Mouse (Mus musculus): Measurements from ENCODE around the gene Avpr1a. TPM values are rescaled to one million over a fixed set of nuclear protein-coding genes. Genes with fewer than 3 reads are reported as not detected.

The Avpr1a gene
- total and polyA plus RNA-seq, 3 experiments: 0.90 to 2.2 (median 1.4) TPM

GRCm38 (mm10) chr10:122432690-122433089 lies 15.6 kb upstream of the Avpr1a start:
- H3K79me2 ChIP-seq (replicated peaks; ENCODE audit: control insufficient read depth, insufficient read depth, low read length): no peaks in the 10 kb centered on the region
- 61% methylated on average over 4 of the region's 4 CpGs for WGBS
- H3K36me3 ChIP-seq (ENCODE audit: control insufficient read depth, insufficient read depth, low read length): no peaks in the 10 kb centered on the region
- intact Hi-C loops (cut with DNase I): no loop called here
- H3K4me3 ChIP-seq: no peak overlapping the region
- no peak for TF ChIP-seq POLR2A (IDR thresholded peaks at IDR 0.05; ENCODE audit: insufficient read depth, low read depth, low read length)
- TF ChIP-seq EP300 (IDR thresholded peaks at IDR 0.05; ENCODE audit: insufficient read depth, low read depth, low read length): no peak
- no peak for TF ChIP-seq CTCF (IDR thresholded peaks at IDR 0.05)
- no peaks in the 10 kb centered on the region for H3K4me1 ChIP-seq (ENCODE audit: control insufficient read depth, insufficient read depth, low read length)
- no peaks in the 10 kb centered on the region for H3K27me3 ChIP-seq (ENCODE audit: control insufficient read depth, insufficient read depth, low read length)
- DNase-seq: no peak
- H3K9ac ChIP-seq (ENCODE audit: low read depth, low read length): no peak overlapping the region
- H3K27ac ChIP-seq: no peak overlapping the region

DNA sequence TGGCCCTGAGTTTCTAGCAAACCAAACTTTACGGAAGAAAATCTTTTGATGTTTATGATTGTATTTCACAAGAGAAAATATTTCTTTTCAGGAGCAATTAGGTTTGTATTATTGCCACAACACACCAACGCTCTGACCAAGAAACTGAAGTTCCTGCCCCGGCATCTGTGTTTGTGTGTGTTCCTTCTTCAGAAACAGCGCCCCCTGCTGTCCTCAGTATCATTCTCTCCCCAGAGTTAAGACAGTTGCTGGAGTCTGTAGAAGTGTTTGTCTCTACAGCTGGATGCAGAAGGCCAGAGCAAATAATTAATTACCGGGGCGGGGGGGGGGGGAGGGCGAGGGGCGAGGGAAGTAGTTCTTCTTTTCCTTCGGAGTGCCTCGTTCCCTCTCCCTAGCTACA lies 1.0 kb upstream of the Avpr1a start:
- H3K27ac ChIP-seq: no peak overlapping the region
- no peak overlapping the region for H3K4me3 ChIP-seq
- no peaks in the 10 kb centered on the region for H3K36me3 ChIP-seq (ENCODE audit: control insufficient read depth, insufficient read depth, low read length)
- no peak for TF ChIP-seq EP300 (IDR thresholded peaks at IDR 0.05; ENCODE audit: insufficient read depth, low read depth, low read length)
- peak; percentile 64 for TF ChIP-seq CTCF (IDR thresholded peaks at IDR 0.05)
- H3K79me2 ChIP-seq (replicated peaks; ENCODE audit: control insufficient read depth, insufficient read depth, low read length): no peaks in the 10 kb centered on the region
- WGBS: 21% methylated on average over 10 of the region's 10 CpGs
- intact Hi-C loops (cut with DNase I): loop anchor here (5.0 to 10.0 kb wide), 4 partner anchors 80 to 340 kb away; no protein-coding TSS in a partner anchor
- no peaks in the 10 kb centered on the region; the same call in 1 of the 2 replicates for H3K4me1 ChIP-seq (ENCODE audit: control insufficient read depth, insufficient read depth, low read length)
- peaks cover 13% of the 10 kb centered on the region for H3K27me3 ChIP-seq (ENCODE audit: control insufficient read depth, insufficient read depth, low read length)
- H3K9ac ChIP-seq (ENCODE audit: low read depth, low read length): no peak overlapping the region
- peak; percentile 54 to 72 for DNase-seq

GRCm38 (mm10) chr10:122448717-122449611 lies 665 bp downstream of the Avpr1a start:
- intact Hi-C loops (cut with DNase I): loop anchor here (5.0 to 10.0 kb wide), 4 partner anchors 78 to 342 kb away; no protein-coding TSS in a partner anchor
- peak overlapping the region; percentile 47 for H3K4me3 ChIP-seq
- H3K36me3 ChIP-seq (ENCODE audit: control insufficient read depth, insufficient read depth, low read length): no peaks in the 10 kb centered on the region
- H3K9ac ChIP-seq (ENCODE audit: low read depth, low read length): peak overlapping the region; percentile 46
- H3K4me1 ChIP-seq (ENCODE audit: control insufficient read depth, insufficient read depth, low read length): peaks cover 1% of the 10 kb centered on the region
- no peaks in the 10 kb centered on the region for H3K79me2 ChIP-seq (replicated peaks; ENCODE audit: control insufficient read depth, insufficient read depth, low read length)
- WGBS: 3% methylated on average over 70 of the region's 70 CpGs
- no peak for TF ChIP-seq POLR2A (IDR thresholded peaks at IDR 0.05; ENCODE audit: insufficient read depth, low read depth, low read length)
- TF ChIP-seq CTCF (IDR thresholded peaks at IDR 0.05): no peak
- TF ChIP-seq EP300 (IDR thresholded peaks at IDR 0.05; ENCODE audit: insufficient read depth, low read depth, low read length): no peak
- H3K27ac ChIP-seq: peak overlapping the region; percentile 31; the same call in 1 of the 2 replicates
- H3K27me3 ChIP-seq (ENCODE audit: control insufficient read depth, insufficient read depth, low read length): peaks cover 13% of the 10 kb centered on the region
- peak; percentile 16 to 51 for DNase-seq

DNA sequence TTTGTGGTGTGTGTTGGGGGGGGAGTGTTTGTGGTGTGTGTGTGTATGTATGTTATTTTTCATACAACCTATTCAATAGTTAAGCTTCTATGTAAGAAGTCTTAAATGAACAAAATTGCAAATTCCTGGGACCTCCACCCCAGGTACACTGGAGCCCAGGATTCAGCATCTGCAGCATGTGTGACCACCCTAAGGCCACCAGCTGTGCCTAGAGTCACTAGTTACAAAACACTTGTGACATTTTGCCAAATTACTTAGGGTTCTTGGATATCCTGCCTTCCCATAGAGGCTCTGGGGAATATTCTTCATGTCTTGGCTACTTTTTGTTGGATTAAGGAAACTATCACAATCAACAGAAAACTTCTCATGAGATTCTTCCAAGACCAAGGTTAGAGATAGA lies 1.6 kb downstream of the Avpr1a start:
- no peak overlapping the region for H3K9ac ChIP-seq (ENCODE audit: low read depth, low read length)
- H3K4me3 ChIP-seq: no peak overlapping the region
- DNase-seq: no peak
- no peaks in the 10 kb centered on the region for H3K79me2 ChIP-seq (replicated peaks; ENCODE audit: control insufficient read depth, insufficient read depth, low read length)
- H3K27ac ChIP-seq: no peak overlapping the region
- H3K4me1 ChIP-seq (ENCODE audit: control insufficient read depth, insufficient read depth, low read length): peaks cover 1% of the 10 kb centered on the region
- no peaks in the 10 kb centered on the region for H3K36me3 ChIP-seq (ENCODE audit: control insufficient read depth, insufficient read depth, low read length)
- peaks cover 13% of the 10 kb centered on the region for H3K27me3 ChIP-seq (ENCODE audit: control insufficient read depth, insufficient read depth, low read length)
- intact Hi-C loops (cut with DNase I): loop anchor here (5.0 to 10.0 kb wide), 4 partner anchors 77 to 343 kb away; no protein-coding TSS in a partner anchor
- TF ChIP-seq POLR2A (IDR thresholded peaks at IDR 0.05; ENCODE audit: insufficient read depth, low read depth, low read length) (no peak), EP300 (IDR thresholded peaks at IDR 0.05; ENCODE audit: insufficient read depth, low read depth, low read length) (no peak), CTCF (IDR thresholded peaks at IDR 0.05) (no peak)

GRCm38 (mm10) chr10:122453466-122453865 lies 5.2 kb downstream of the Avpr1a start:
- no peak for TF ChIP-seq EP300 (IDR thresholded peaks at IDR 0.05; ENCODE audit: insufficient read depth, low read depth, low read length)
- no peak for TF ChIP-seq CTCF (IDR thresholded peaks at IDR 0.05)
- TF ChIP-seq POLR2A (IDR thresholded peaks at IDR 0.05; ENCODE audit: insufficient read depth, low read depth, low read length): no peak
- H3K4me1 ChIP-seq (ENCODE audit: control insufficient read depth, insufficient read depth, low read length): peaks cover 1% of the 10 kb centered on the region
- no peak overlapping the region for H3K4me3 ChIP-seq
- no peak for DNase-seq
- intact Hi-C loops (cut with DNase I): no loop called here
- H3K79me2 ChIP-seq (replicated peaks; ENCODE audit: control insufficient read depth, insufficient read depth, low read length): no peaks in the 10 kb centered on the region
- H3K27me3 ChIP-seq (ENCODE audit: control insufficient read depth, insufficient read depth, low read length): peaks cover 13% of the 10 kb centered on the region
- 30% methylated on average over 3 of the region's 3 CpGs for WGBS
- H3K9ac ChIP-seq (ENCODE audit: low read depth, low read length): no peak overlapping the region
- no peaks in the 10 kb centered on the region for H3K36me3 ChIP-seq (ENCODE audit: control insufficient read depth, insufficient read depth, low read length)
- H3K27ac ChIP-seq: no peak overlapping the region

GRCm38 (mm10) chr10:122455793-122456192 lies 7.5 kb downstream of the Avpr1a start:
- Histone ChIP-seq H3K27ac (no peak overlapping the region), H3K27me3 (ENCODE audit: control insufficient read depth, insufficient read depth, low read length) (0 out of 2 replicates have a peak, but pooled peaks cover 2% of the 10 kb centered on the region), H3K36me3 (ENCODE audit: control insufficient read depth, insufficient read depth, low read length) (no peaks in the 10 kb centered on the region), H3K4me3 (no peak overlapping the region), H3K79me2 (replicated peaks; ENCODE audit: control insufficient read depth, insufficient read depth, low read length) (no peaks in the 10 kb centered on the region), H3K9ac (ENCODE audit: low read depth, low read length) (no peak overlapping the region), H3K4me1 (ENCODE audit: control insufficient read depth, insufficient read depth, low read length) (peaks cover 1% of the 10 kb centered on the region; the same call in 1 of the 2 replicates)
- TF ChIP-seq EP300 (IDR thresholded peaks at IDR 0.05; ENCODE audit: insufficient read depth, low read depth, low read length): no peak
- no peak for TF ChIP-seq POLR2A (IDR thresholded peaks at IDR 0.05; ENCODE audit: insufficient read depth, low read depth, low read length)
- WGBS: 89% methylated on average over 11 of the region's 11 CpGs
- DNase-seq: no peak
- intact Hi-C loops (cut with DNase I): no loop called here
